In genomic region chr7:74549013-74549582, GRCm38 (mm10) we compare ENCODE assay signal across 16 mouse cellular contexts. TPM values are rescaled to one million over a fixed set of nuclear protein-coding genes. Genes with fewer than 3 reads are reported as not detected.
A peak's percentile ranks its signal among the peaks of the same experiment; 100 is the strongest.
DNase-seq lines count a peak whose midpoint lies in the region; ATAC-seq and TF ChIP-seq lines count a peak whose summit lies in the region.
"Had no signal": no experiment of that assay in that cellular context is flagged by ENCODE, and none has a peak within 500 bp of the region (broad histone marks: within the 10 kb centered on the region; RNA-seq: fewer than 3 reads in every experiment).

No protein-coding gene starts in this region.

- H3K79me2 ChIP-seq in CH12.LX (replicated peaks; ENCODE audit: control insufficient read depth, extremely low read depth, insufficient read depth, poor library complexity, severe bottlenecking), result no peaks in the 10 kb centered on the region

- no peak for TF ChIP-seq CTCF in kidney, adult 2 months (conservative IDR thresholded peaks at IDR 0.05; ENCODE audit: insufficient read depth, insufficient read length, low read depth, low read length)
- TF ChIP-seq CTCF in CH12.LX (conservative IDR thresholded peaks at IDR 0.05 in 1 of 2, IDR thresholded peaks at IDR 0.05 in 1 of 2; ENCODE audit: low read depth in 2 of 2, low read length in 2 of 2), result no peak
- no peak for TF ChIP-seq CTCF in lung, adult 2 months (IDR thresholded peaks at IDR 0.05; ENCODE audit: insufficient read depth, low read length)

- dilution Hi-C loops in CH12.LX (cut with MboI; ENCODE audit: extremely low pct_ligation_motif_present, extremely low pct_unique_long_range_greater_than_20kb, low sequenced_read_pairs), result no loop called here

- no peak for TF ChIP-seq POLR2A in kidney, adult 2 months (IDR thresholded peaks at IDR 0.05; ENCODE audit: low read depth, low read length)
- TF ChIP-seq POLR2A in CH12.LX (IDR thresholded peaks at IDR 0.05; ENCODE audit: low read depth, low read length), result no peak
- TF ChIP-seq POLR2A in lung, adult 2 months (IDR thresholded peaks at IDR 0.05; ENCODE audit: borderline replicate concordance, extremely low read depth, low read depth, low read length), result no peak

- H3K27me3 ChIP-seq in kidney, adult 2 months (replicated peaks; ENCODE audit: control insufficient read depth, insufficient read depth, low read length), result no peaks in the 10 kb centered on the region
- H3K27me3 ChIP-seq in CH12.LX (replicated peaks), result no peaks in the 10 kb centered on the region

- H3K9me3 ChIP-seq in CH12.LX (replicated peaks; ENCODE audit: low read length), result peaks cover 32% of the 10 kb centered on the region
- H3K9me3 ChIP-seq: embryonic facial prominence, embryonic 13.5 days; forebrain, embryonic 12.5 days; heart, embryonic 12.5 days had no signal

- peak overlapping the region; percentile 27; the same call in 1 of the 2 replicates for H3K27ac ChIP-seq in kidney, adult 2 months (ENCODE audit: insufficient read depth, low read depth, low read length)
- no peak overlapping the region for H3K27ac ChIP-seq in CH12.LX (ENCODE audit: insufficient read depth, low read depth)
- H3K27ac ChIP-seq: embryonic facial prominence, embryonic 13.5 days; forebrain, embryonic 12.5 days; hindbrain, postnatal 0 days had no signal

- no peak for TF ChIP-seq EP300 in CH12.LX (IDR thresholded peaks at IDR 0.05; ENCODE audit: low read length)

- no peak overlapping the region for H3K9ac ChIP-seq in CH12.LX (ENCODE audit: insufficient read depth, low read depth)
- H3K9ac ChIP-seq: embryonic facial prominence, embryonic 13.5 days; forebrain, embryonic 12.5 days; heart, embryonic 12.5 days had no signal

- 52% methylated on average over 6 of the region's 6 CpGs for WGBS in kidney, adult 2 months
- 57% methylated on average over 6 of the region's 6 CpGs for WGBS in lung, adult 2 months

- in situ Hi-C loops in CH12.LX (cut with MboI; ENCODE audit: low pct_ligation_motif_present, low pct_unique_long_range_greater_than_20kb, low sequenced_read_pairs), result no loop called here

- ATAC-seq in megakaryocyte-erythroid progenitor cell, adult 5-6 weeks (replicated peaks; ENCODE audit: low FRiP score, low TSS enrichment, poor library complexity, severe bottlenecking), result peak; percentile 86
- ATAC-seq: forebrain, embryonic 16.5 days; hindbrain, postnatal 0 days had no signal

- H3K4me2 ChIP-seq in CH12.LX (ENCODE audit: insufficient read depth, low read depth, poor library complexity, severe bottlenecking), result no peak overlapping the region
- H3K4me2 ChIP-seq: embryonic facial prominence, embryonic 13.5 days; forebrain, embryonic 12.5 days; heart, embryonic 12.5 days had no signal

- H3K4me3 ChIP-seq in kidney, adult 2 months (ENCODE audit: insufficient read depth, low read depth, low read length), result no peak overlapping the region
- H3K4me3 ChIP-seq in CH12.LX (replicated peaks in 1 of 3; ENCODE audit: low read depth in 2 of 3, low read length in 2 of 3, poor library complexity in 1 of 3), result no peak overlapping the region
- H3K4me3 ChIP-seq in lung, adult 2 months (replicated peaks; ENCODE audit: extremely low read depth, low read depth, low read length), result no peak overlapping the region
- H3K4me3 ChIP-seq: embryonic facial prominence, embryonic 13.5 days; forebrain, embryonic 12.5 days; heart, embryonic 12.5 days had no signal

- H3K4me1 ChIP-seq in kidney, adult 2 months (ENCODE audit: control insufficient read depth, insufficient read depth, low read length), result peaks cover 25% of the 10 kb centered on the region
- H3K4me1 ChIP-seq in CH12.LX (ENCODE audit: control insufficient read depth in 1 of 2, insufficient read depth in 2 of 2), result peaks cover 0 to 5% of the 10 kb centered on the region in 2 experiments; a peak in 2 of 4 replicates
- peaks cover 12% of the 10 kb centered on the region; the same call in 1 of the 2 replicates for H3K4me1 ChIP-seq in lung, adult 2 months (ENCODE audit: control insufficient read depth, insufficient read depth, low read length)

- no peak for DNase-seq in kidney, adult 2 months
- no peak for DNase-seq in kidney, postnatal 36 days
- DNase-seq in CH12.LX (ENCODE audit: extremely low read depth) (peak; percentile 10), MEL-GATA-1-ER (ENCODE audit: extremely low read depth, low read depth) (peak; percentile 83)
- no peak for DNase-seq in heart, adult 11 months
- DNase-seq in lung, adult 2 months, result no peak
- DNase-seq: adrenal gland, postnatal 14 days; cerebellum, adult 11-12 months; cerebellum, postnatal 25 days; gastrocnemius, postnatal 14 days had no signal

- H3K36me3 ChIP-seq in kidney, adult 2 months (ENCODE audit: control insufficient read depth, insufficient read depth, low read length), result no peaks in the 10 kb centered on the region
- H3K36me3 ChIP-seq in CH12.LX (replicated peaks in 1 of 2; ENCODE audit: control insufficient read depth in 1 of 2, insufficient read depth in 1 of 2, low read length in 1 of 2), result no peaks in the 10 kb centered on the region
- H3K36me3 ChIP-seq: embryonic facial prominence, embryonic 13.5 days; forebrain, embryonic 12.5 days had no signal

- no peak for TF ChIP-seq RAD21 in CH12.LX (IDR thresholded peaks at IDR 0.05; ENCODE audit: low read depth, low read length)

TF ChIP-seq in CH12.LX, 34 proteins besides CTCF, POLR2A, EP300 and RAD21:
- TF ChIP-seq PAX5 (IDR thresholded peaks at IDR 0.05; ENCODE audit: low read length) (no peak), ZNF384 (IDR thresholded peaks at IDR 0.05; ENCODE audit: low read depth, low read length) (peak; percentile 29; the same call in 1 of the 2 replicates)

RNA-seq across cellular contexts. Expression of gene Slco3a1, which starts 5.5 kb away (rescaled TPM):
- polyA plus RNA-seq in kidney, adult 2 months (2012; rRNA removed), result 44.9 and 58.1 TPM in 2 replicates
- total RNA-seq in CH12.LX (2012; rRNA removed) (0.04 TPM in 2 replicates), CH12.LX (2014; rRNA removed) (0.35 TPM in 1 of 2 replicates, not detected in the other)
- polyA plus RNA-seq in CH12.LX (2012; ENCODE audit: insufficient read length, low read depth), result not detected in 2 replicates
- total RNA-seq in megakaryocyte-erythroid progenitor cell, adult 5-6 weeks (2014; fragmentation: Nextera tagmentation), result 2.5 and 3.3 TPM in 2 replicates
- 2.5 and 4.3 TPM in 2 replicates for total RNA-seq in megakaryocyte-erythroid progenitor cell, adult 5-6 weeks (2017)
- polyA plus RNA-seq in lung, adult 2 months (2012; rRNA removed), result 141 and 156 TPM in 2 replicates

Comparison
In these comparisons a context has a peak if more than half of its experiments do, and no peak if none do; other contexts are left out.
1. DNase-seq: peak in CH12.LX (single experiment) and MEL-GATA-1-ER (single experiment); none in kidney, adult 2 months (single experiment), kidney, postnatal 36 days (0 of 2), heart, adult 11 months (single experiment) and lung, adult 2 months (single experiment).
2. RNA of gene Slco3a1, which starts 5.5 kb away (polyA plus RNA-seq): 141 to 156 TPM in lung, adult 2 months and 44.9 to 58.1 TPM in kidney, adult 2 months; not detected in CH12.LX; every median in the first group is over 10 times any median in the second.